Mouse (Mus musculus): ENCODE data around the gene Maff.

DNA sequence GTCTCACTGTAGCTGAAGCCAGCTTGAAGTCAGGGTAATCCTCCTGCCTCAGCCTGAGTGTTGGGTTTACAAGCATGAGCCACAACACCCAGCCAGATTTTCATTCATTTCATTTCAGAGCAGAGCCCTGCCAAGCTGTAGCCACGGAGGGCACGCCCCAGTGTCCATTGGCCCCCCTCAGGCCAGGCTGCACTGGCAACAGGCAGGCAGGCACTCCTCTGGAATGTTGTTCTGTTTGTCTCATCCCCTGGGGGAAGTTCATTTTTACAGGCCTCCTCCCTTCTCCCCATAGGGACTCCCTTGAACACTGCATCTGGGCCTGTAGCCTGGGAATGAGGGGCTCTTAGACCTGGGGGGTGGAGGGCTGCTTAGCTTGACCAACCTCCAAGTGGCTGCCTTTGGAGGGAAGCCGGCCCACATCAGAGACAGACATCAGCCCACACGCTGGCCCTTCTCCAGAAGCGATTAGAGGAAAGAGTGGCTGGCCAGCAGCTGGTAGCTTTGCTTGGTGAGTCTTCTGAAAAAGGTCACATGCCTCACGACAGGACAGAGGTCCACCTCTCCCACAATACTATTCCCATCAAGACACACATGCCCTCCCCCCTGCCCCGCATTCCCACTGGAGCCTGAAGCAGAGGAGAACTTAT lies 45.1 kb downstream of the Maff start:
- TF ChIP-seq CTCF (IDR thresholded peaks at IDR 0.05; ENCODE audit: extremely low read depth, insufficient read depth, insufficient read length, insufficient replicate concordance), result no peak
- TF ChIP-seq POLR2A (IDR thresholded peaks at IDR 0.05; ENCODE audit: low read depth, low read length), result no peak
